Mouse (Mus musculus) CH12.LX (cell line): ENCODE data around the gene Plekhm3. TPM values are rescaled to one million over a fixed set of nuclear protein-coding genes. Genes with fewer than 3 reads are reported as not detected.

ENCODE experiments used
- DNase-seq: peaks from one replicate; pipeline ENCODE4 v3.0.0-alpha.2; 2013; ENCODE audit errors: extremely low read depth
- H3K27ac ChIP-seq: 2 replicates; pipeline ENCODE4 v1.5.1; 2012; ENCODE audit warnings: low read depth, mild to moderate bottlenecking, control low read depth, moderate library complexity; ENCODE audit not compliant: insufficient read depth
- H3K27me3 ChIP-seq: replicated peaks from 2 replicates; pipeline ENCODE3; 2012; ENCODE audit warnings: inconsistent platforms
- H3K36me3 ChIP-seq, 2 experiments: replicated peaks in 1 of 2; 2 replicates each; pipeline versions ENCODE3 to v1.6.1; 2012; ENCODE audit warnings: inconsistent platforms in 1 of 2, low read length in 1 of 2, mild to moderate bottlenecking in 1 of 2, mixed read lengths in 1 of 2, moderate library complexity in 1 of 2; ENCODE audit not compliant: control insufficient read depth in 1 of 2, insufficient read depth in 1 of 2
- H3K4me1 ChIP-seq, 2 experiments: 2 replicates each; pipeline ENCODE4 v1.6.1; 2012; ENCODE audit warnings: inconsistent platforms in 1 of 2, moderate library complexity in 1 of 2; ENCODE audit not compliant: insufficient read depth in 2 of 2, control insufficient read depth in 1 of 2
- H3K4me2 ChIP-seq: 2 replicates; pipeline ENCODE4 v1.6.1; 2012; ENCODE audit warnings: low read depth, mild to moderate bottlenecking, control low read depth; ENCODE audit not compliant: poor library complexity, insufficient read depth, severe bottlenecking
- H3K4me3 ChIP-seq, 3 experiments: fragments of 150-350 bp in 1 of 3; sonication (generic) in 1 of 3; replicated peaks in 1 of 3; 2 replicates each; pipeline versions ENCODE3 to v1.5.1; 2011 to 2012; ENCODE audit warnings: low read depth in 2 of 3, low read length in 2 of 3, mild to moderate bottlenecking in 2 of 3, moderate library complexity in 2 of 3, control low read depth in 1 of 3, improper control_type of control experiment in 1 of 3, inconsistent platforms in 1 of 3, mixed read lengths in 1 of 3; ENCODE audit not compliant: poor library complexity in 1 of 3
- H3K79me2 ChIP-seq: replicated peaks from 2 replicates; pipeline ENCODE4 v1.6.1; 2012; ENCODE audit warnings: mild to moderate bottlenecking, moderate library complexity; ENCODE audit not compliant: control insufficient read depth, poor library complexity, insufficient read depth, severe bottlenecking; ENCODE audit errors: extremely low read depth
- H3K9ac ChIP-seq: 2 replicates; pipeline ENCODE4 v1.6.1; 2012; ENCODE audit warnings: low read depth, mild to moderate bottlenecking, control low read depth, moderate library complexity; ENCODE audit not compliant: insufficient read depth
- H3K9me3 ChIP-seq: replicated peaks from 2 replicates; pipeline ENCODE3; 2012; ENCODE audit warnings: low read length, inconsistent platforms, mixed read lengths
- BHLHE40 ChIP-seq: IDR thresholded peaks from 2 replicates; pipeline ENCODE4 v1.6.1; 2011; ENCODE audit warnings: mild to moderate bottlenecking, low read depth, low read length, improper control_type of control experiment
- CHD1 ChIP-seq: IDR thresholded peaks from 2 replicates; pipeline ENCODE4 v1.6.1; 2012; ENCODE audit warnings: low read depth, low read length, improper control_type of control experiment, inconsistent platforms
- CHD2 ChIP-seq: IDR thresholded peaks from 2 replicates; pipeline ENCODE4 v1.6.1; 2011; ENCODE audit warnings: low read length, improper control_type of control experiment
- CTCF ChIP-seq, 2 experiments: IDR thresholded peaks in 1 of 2; conservative IDR thresholded peaks in 1 of 2; 2 replicates each; pipeline ENCODE4 v1.5.1; 2011 to 2012; ENCODE audit warnings: low read depth in 2 of 2, low read length in 2 of 2, improper control_type of control experiment in 1 of 2, inconsistent platforms in 1 of 2, mild to moderate bottlenecking in 1 of 2, moderate library complexity in 1 of 2
- E2F4 ChIP-seq: IDR thresholded peaks from 2 replicates; pipeline ENCODE4 v1.6.1; 2011; ENCODE audit warnings: low read depth, low read length, improper control_type of control experiment; ENCODE audit not compliant: insufficient replicate concordance
- ELF1 ChIP-seq: IDR thresholded peaks from 2 replicates; pipeline ENCODE4 v1.6.1; 2014; ENCODE audit warnings: low read depth, mild to moderate bottlenecking, inconsistent platforms, low read length, improper control_type of control experiment
- EP300 ChIP-seq: IDR thresholded peaks from 2 replicates; pipeline ENCODE4 v1.6.1; 2011; ENCODE audit warnings: low read length, improper control_type of control experiment
- GABPA ChIP-seq: IDR thresholded peaks from 2 replicates; pipeline ENCODE4 v1.6.1; 2012; ENCODE audit warnings: low read depth, low read length, improper control_type of control experiment, inconsistent platforms; ENCODE audit not compliant: insufficient replicate concordance
- HCFC1 ChIP-seq: IDR thresholded peaks from 2 replicates; pipeline ENCODE4 v1.6.1; 2012; ENCODE audit warnings: low read depth, mild to moderate bottlenecking, inconsistent platforms, low read length, improper control_type of control experiment
- IRF4 ChIP-seq: IDR thresholded peaks from 2 replicates; pipeline ENCODE4 v1.6.1; 2014; ENCODE audit warnings: low read depth, mild to moderate bottlenecking, inconsistent platforms, low read length, improper control_type of control experiment
- JUND ChIP-seq: conservative IDR thresholded peaks from 2 replicates; pipeline ENCODE4 v1.6.1; 2011; ENCODE audit warnings: low read depth, low read length, improper control_type of control experiment
- KAT2A ChIP-seq: IDR thresholded peaks from 2 replicates; pipeline ENCODE4 v1.6.1; 2012; ENCODE audit warnings: low read length, improper control_type of control experiment, inconsistent platforms; ENCODE audit not compliant: insufficient replicate concordance
- MAX ChIP-seq: IDR thresholded peaks from 2 replicates; pipeline ENCODE4 v1.6.1; 2011; ENCODE audit warnings: low read length, improper control_type of control experiment
- MAZ ChIP-seq: IDR thresholded peaks from 2 replicates; pipeline ENCODE4 v1.6.1; 2012; ENCODE audit warnings: low read depth, mild to moderate bottlenecking, inconsistent platforms, low read length, improper control_type of control experiment, moderate library complexity
- MEF2A ChIP-seq: IDR thresholded peaks from 2 replicates; pipeline ENCODE4 v1.6.1; 2014; ENCODE audit warnings: low read depth, mild to moderate bottlenecking, inconsistent platforms, low read length, improper control_type of control experiment, borderline replicate concordance
- MXI1 ChIP-seq: IDR thresholded peaks from 2 replicates; pipeline ENCODE4 v1.6.1; 2011; ENCODE audit warnings: mild to moderate bottlenecking, low read depth, low read length, improper control_type of control experiment
- NELFE ChIP-seq: IDR thresholded peaks from 2 replicates; pipeline ENCODE4 v1.6.1; 2011; ENCODE audit warnings: low read depth, low read length, improper control_type of control experiment
- NRF1 ChIP-seq: IDR thresholded peaks from 2 replicates; pipeline ENCODE4 v1.6.1; 2014; ENCODE audit warnings: low read depth, mild to moderate bottlenecking, inconsistent platforms, low read length, improper control_type of control experiment, moderate library complexity
- POLR2A ChIP-seq: IDR thresholded peaks from 2 replicates; pipeline ENCODE4 v1.6.1; 2011; ENCODE audit warnings: low read depth, mild to moderate bottlenecking, improper control_type of control experiment, low read length
- POLR2AphosphoS2 ChIP-seq: IDR thresholded peaks from 2 replicates; pipeline ENCODE4 v1.6.1; 2011; ENCODE audit warnings: low read depth, low read length, improper control_type of control experiment
- RAD21 ChIP-seq: IDR thresholded peaks from 2 replicates; pipeline ENCODE4 v1.6.1; 2011; ENCODE audit warnings: low read depth, mild to moderate bottlenecking, low read length, improper control_type of control experiment, moderate library complexity
- SIN3A ChIP-seq: IDR thresholded peaks from 2 replicates; pipeline ENCODE4 v1.6.1; 2012; ENCODE audit warnings: low read length, improper control_type of control experiment, inconsistent platforms
- SMC3 ChIP-seq: IDR thresholded peaks from 2 replicates; pipeline ENCODE4 v1.6.1; 2011; ENCODE audit warnings: low read depth, low read length, improper control_type of control experiment
- TBP ChIP-seq: conservative IDR thresholded peaks from 2 replicates; pipeline ENCODE4 v1.6.1; 2011; ENCODE audit warnings: low read depth, low read length, improper control_type of control experiment
- TCF12 ChIP-seq: IDR thresholded peaks from 2 replicates; pipeline ENCODE4 v1.6.1; 2014; ENCODE audit warnings: low read depth, mild to moderate bottlenecking, inconsistent platforms, low read length, improper control_type of control experiment
- UBTF ChIP-seq: IDR thresholded peaks from 2 replicates; pipeline ENCODE4 v1.6.1; 2012; ENCODE audit warnings: low read depth, mild to moderate bottlenecking, inconsistent platforms, low read length, improper control_type of control experiment, moderate library complexity
- USF1 ChIP-seq: IDR thresholded peaks from 2 replicates; pipeline ENCODE4 v1.6.1; 2014; ENCODE audit warnings: low read depth, mild to moderate bottlenecking, inconsistent platforms, low read length, improper control_type of control experiment
- USF2 ChIP-seq: conservative IDR thresholded peaks from 2 replicates; pipeline ENCODE4 v1.6.1; 2011; ENCODE audit warnings: low read depth, low read length, improper control_type of control experiment
- ZNF384 ChIP-seq: IDR thresholded peaks from 2 replicates; pipeline ENCODE4 v1.6.1; 2012; ENCODE audit warnings: low read depth, low read length, improper control_type of control experiment, inconsistent platforms
- dilution Hi-C: fragments of 300-500 bp; cut with MboI; formaldehyde crosslinking; loops from 2 replicates; pipeline ENCODE4 v1.14.3; 2020; ENCODE audit warnings: low sequenced_read_pairs; ENCODE audit not compliant: extremely low pct_unique_long_range_greater_than_20kb, extremely low pct_ligation_motif_present
- in situ Hi-C: fragments of 300-500 bp; cut with MboI; formaldehyde crosslinking; loops from 3 replicates; pipeline ENCODE4 v1.14.3; 2019; ENCODE audit warnings: low sequenced_read_pairs, low pct_ligation_motif_present, low pct_unique_long_range_greater_than_20kb, mixed read lengths
- polyA plus RNA-seq: library from polyadenylated mRNA; unstranded; fragments of >175 nt; gene quantifications from 2 replicates; pipeline ENCODE4 v1.2.1, GENCODE M21; 2012; ENCODE audit warnings: low read depth; ENCODE audit not compliant: insufficient read length
- total RNA-seq, 2 experiments: library from RNA; depleted of rRNA; stranded (reverse); fragments of 300-350 nt in 1 of 2; fragments of >200 nt in 1 of 2; gene quantifications; 2 replicates each; pipeline ENCODE4 v1.2.3; 2012 to 2014

Plekhm3 gene
- total RNA-seq (2012; rRNA removed) (14.1 and 14.6 TPM in 2 replicates), total RNA-seq (2014; rRNA removed) (9.5 and 9.9 TPM in 2 replicates), polyA plus RNA-seq (11.3 and 13.0 TPM in 2 replicates)

DNA sequence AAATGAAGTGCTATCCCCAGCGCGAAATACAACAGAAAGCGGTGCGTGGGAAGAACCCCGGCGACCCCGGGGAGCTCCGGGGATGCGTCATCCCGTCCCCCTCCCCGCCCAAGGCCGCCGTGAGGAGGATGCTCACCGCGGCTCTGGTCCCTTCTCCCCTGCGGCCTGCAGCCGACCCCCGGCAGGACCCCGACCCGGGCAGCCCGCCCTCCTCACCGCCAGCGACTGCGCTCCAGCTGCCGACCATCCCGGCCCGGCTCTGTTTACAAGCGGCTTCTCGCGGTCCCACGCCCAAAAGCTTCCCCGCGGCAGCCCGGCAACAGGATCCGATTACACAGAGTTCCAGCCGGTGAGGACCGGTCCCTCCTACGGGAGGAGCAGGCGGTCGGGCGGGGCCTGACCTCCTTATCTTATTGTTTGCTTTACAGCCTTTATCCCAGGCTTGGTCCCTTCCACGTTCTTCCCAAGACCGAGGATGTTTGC is at the start of gene Plekhm3:
Plekhm3 (minus strand) TSS at position 346 of the 483 bp plus-strand sequence.
- no peaks in the 10 kb centered on the region for H3K9me3 ChIP-seq
- peak; percentile 79 for DNase-seq
- H3K4me3 ChIP-seq, result peak within 1 kb of the TSS; percentile 73 to 85 (median 84)
- peak within 1 kb of the TSS; percentile 89 for H3K9ac ChIP-seq
- dilution Hi-C loops (no loop called here), in situ Hi-C loops (no loop called here)
- H3K36me3 ChIP-seq, result no peaks in the 10 kb centered on the region
- H3K4me2 ChIP-seq, result peak within 1 kb of the TSS; percentile 85
- peaks cover 0 to 11% of the 10 kb centered on the region in 2 experiments; a peak in 1 of 4 replicates for H3K4me1 ChIP-seq
- H3K27me3 ChIP-seq, result no peaks in the 10 kb centered on the region
- H3K27ac ChIP-seq, result peak within 1 kb of the TSS; percentile 67
- TF ChIP-seq CTCF (conservative IDR thresholded peaks at IDR 0.05 in 1 of 2, IDR thresholded peaks at IDR 0.05 in 1 of 2; ENCODE audit: low read depth in 2 of 2, low read length in 2 of 2), result no peak
- TF ChIP-seq TCF12, result peak; percentile 91
- no peak for TF ChIP-seq NRF1
- TF ChIP-seq USF1, result no peak
- TF ChIP-seq RAD21, result no peak
- no peak for TF ChIP-seq MAX
- TF ChIP-seq JUND, result no peak
- peak; percentile 78 for TF ChIP-seq MXI1
- peak; percentile 21; the same call in 1 of the 2 replicates for TF ChIP-seq SMC3
- peak; percentile 65 for TF ChIP-seq IRF4
- TF ChIP-seq ZNF384, result no peak
- peak; percentile 61; the same call in 1 of the 2 replicates for TF ChIP-seq KAT2A
- no peak for TF ChIP-seq EP300
- TF ChIP-seq MEF2A, result peak; percentile 50
- peak; percentile 86 for TF ChIP-seq HCFC1
- 0 out of 2 replicates have a peak, but pooled peaks have one; percentile 18 for TF ChIP-seq TBP
- TF ChIP-seq POLR2A, result peak; percentile 75; the same call in 1 of the 2 replicates
- TF ChIP-seq UBTF, result peak; percentile 88; the same call in 1 of the 2 replicates
- no peak for TF ChIP-seq E2F4
- peak; percentile 93 for TF ChIP-seq SIN3A
- TF ChIP-seq GABPA, result no peak; the same call in 1 of the 2 replicates
- peak; percentile 48; the same call in 1 of the 2 replicates for TF ChIP-seq CHD1
- no peak for TF ChIP-seq POLR2AphosphoS2
- peak; percentile 40; the same call in 1 of the 2 replicates for TF ChIP-seq CHD2
- peak; percentile 65; the same call in 1 of the 2 replicates for TF ChIP-seq ELF1
- TF ChIP-seq BHLHE40, result 0 out of 2 replicates have a peak, but pooled peaks have one; percentile 9
- TF ChIP-seq MAZ, result peak; percentile 68; the same call in 1 of the 2 replicates
- TF ChIP-seq NELFE, result peak; percentile 73
- TF ChIP-seq USF2, result no peak
- peaks cover 6% of the 10 kb centered on the region for H3K79me2 ChIP-seq
